Mouse (Mus musculus): Measurements from ENCODE around the gene March1.

The March1 gene

DNA sequence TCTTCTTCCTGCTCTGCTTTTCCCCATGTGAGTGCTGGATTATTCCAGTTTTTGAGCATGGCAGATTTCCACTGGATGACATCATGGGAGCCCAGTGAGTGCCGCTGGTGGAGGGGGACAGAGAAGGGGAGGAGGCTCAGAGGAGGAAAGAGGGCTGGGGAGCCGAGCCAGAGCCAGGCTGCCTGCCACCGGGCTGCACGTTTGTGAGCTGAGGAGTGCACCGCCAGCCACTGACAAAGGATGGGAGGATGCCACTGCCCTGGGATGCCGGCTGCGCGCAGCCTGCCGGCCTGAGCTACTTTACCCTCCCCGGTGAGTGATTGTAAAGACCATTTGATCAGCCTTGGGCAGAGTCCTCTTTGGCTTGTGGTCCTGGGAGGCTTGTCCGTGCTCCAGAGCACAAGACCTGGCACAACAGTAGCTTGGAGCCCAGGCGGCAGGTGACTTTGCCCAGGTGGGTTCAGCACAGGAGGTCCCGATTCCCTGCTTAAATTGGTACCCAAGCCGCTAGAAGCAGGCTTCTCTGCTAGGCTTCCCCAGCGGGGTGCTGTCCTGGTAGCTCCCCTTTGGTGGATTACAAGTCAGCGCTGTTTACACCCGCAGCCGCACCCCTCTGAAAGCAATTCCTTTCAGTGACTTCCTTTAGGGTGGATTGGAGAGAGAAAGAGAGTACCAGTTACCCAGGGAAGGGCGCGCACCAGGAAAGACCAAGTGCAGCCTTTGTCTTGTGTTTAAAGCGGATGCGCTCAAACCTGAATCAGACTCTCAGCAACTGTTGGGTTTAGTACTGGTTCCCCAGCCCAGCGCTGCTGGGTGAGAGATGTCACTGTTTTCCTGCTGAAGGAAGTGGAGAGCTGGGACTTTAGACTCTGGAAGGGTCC is at the start of gene March1:
TSS of gene March1 (plus strand) at position 30 of the 881 bp plus-strand sequence.
- DNase-seq, result peak; percentile 71

DNA sequence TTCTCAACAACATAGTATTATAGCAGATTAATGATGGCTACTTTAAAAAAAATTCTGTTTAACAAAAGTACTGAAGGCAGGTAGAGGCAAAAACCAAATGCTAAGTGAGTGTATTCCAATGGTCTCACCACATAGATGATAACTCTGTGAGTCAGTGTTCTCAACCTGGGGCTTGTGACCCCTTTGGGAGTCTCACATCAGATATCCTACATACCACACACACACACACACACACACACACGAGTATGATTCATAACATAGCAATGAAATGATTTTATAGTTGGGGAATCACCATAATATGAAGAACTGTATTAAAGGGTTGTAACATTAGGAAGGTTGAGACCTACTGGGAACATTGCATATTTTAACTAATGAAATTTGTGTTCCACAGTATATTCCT is 30.8 kb upstream of the March1 start:
- DNase-seq, result no peak

DNA sequence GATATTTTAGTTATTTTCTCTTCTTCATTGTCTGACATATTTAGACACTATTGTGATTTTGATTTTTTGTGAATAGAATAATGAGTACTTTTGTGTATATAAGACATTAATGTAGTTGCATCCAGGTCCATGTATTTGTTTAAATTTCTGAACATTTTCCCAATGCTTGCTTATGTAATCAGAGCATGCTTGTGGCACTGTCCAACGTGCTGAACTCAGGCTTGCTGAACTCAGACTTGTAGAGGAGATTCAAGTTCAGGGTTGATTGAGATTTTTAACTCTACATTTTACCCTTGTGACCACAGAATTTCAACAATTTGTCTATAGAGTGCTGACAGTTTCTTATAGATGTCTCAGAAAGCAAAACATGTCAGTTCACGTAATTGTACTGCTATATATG is 14.5 kb upstream of the March1 start:
- no peak for DNase-seq

DNA sequence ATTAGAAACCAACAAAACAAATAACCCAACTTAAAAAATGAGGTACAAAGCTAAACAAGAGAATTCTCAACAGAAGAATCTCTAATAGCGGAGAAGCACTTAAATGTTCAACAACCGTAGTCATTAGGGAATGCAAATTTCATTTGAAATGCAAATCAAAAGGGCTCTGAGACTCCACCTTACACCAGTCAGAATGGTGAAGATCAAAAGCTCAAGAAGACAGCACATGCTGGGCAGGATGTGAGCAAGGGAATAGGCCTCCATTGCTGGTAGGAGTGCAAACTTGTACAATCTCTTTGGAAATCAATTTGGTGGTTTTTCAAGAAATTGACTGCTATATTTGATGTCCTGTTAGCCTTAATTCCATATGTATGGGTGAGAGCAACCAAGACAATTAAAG is 8.2 kb upstream of the March1 start:
- no peak for DNase-seq

DNA sequence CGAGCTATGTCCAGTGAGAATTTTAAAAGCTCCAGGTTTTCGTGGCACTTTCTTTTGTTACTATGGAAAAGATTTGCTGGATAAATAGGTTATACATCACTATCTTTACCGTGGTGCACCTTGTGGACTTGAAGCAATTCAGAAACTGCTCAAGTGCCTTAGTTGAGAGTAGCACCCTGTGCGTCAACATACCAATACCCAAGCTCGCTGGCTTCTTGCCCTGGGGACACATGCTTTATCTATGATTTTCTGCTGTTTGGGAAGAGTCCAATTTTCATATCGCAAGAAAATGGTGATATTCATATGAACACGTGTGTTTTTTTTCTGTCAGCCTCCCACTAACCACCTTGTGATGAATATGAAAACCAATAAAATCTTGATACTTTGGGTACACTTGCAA is 1.3 kb downstream of the March1 start:
- peak; percentile 15 for DNase-seq

DNA sequence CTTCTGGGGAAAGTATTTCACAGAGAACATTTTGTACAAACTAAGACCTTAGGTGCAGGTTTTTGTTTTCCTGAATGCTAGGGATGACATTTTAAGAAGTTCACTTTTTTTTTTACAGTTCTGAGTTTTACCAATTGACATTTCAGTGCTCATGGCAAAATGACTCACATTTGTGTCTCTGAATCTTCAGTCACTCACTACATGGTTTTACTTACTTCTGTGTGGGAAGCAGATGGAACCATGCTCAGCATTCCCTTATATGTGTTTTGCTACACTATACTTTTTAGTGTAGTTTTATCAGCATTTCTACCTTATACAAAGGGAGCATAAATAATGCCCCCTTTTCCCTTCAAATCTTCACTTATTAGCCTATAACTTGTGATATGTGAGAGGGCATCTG is 27.2 kb downstream of the March1 start:
- no peak for DNase-seq

DNA sequence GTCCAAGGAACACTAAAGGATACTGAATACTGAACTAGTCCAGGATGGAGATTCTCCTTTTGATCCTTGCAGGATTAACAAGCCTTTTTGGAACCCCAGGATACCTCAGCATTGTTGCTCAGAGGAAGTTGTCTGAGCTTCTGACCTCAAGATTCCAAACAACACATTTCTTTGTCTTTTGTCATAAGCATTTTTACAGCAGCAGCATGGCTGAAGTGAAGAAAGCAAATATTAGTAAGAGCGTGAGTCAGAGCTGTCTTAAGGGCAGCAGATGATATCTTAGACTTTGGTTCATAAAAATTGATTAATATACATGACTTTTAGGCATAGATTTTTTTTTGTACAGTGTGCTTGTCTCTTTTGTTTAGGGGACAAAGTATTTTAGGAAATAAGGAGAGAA is 27.8 kb downstream of the March1 start:
- no peak for DNase-seq

DNA sequence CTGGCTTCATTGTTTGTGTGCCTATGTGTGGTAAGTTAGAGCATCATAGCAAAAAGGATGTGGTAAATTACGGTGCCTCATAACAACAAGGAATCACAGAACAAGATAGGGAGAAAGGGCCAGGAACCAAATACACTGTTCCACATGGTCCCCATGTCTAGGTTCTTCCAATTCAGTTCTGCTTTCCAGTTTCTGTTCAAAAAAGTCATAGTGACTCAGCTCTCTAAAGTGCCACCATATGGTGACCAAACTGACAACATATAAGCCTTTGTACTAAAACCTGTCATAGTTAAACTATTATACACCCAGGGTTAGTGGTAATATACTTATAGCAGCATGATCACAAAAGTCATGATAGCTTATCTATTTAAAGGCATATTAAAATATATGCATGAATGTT is 28.2 kb downstream of the March1 start:
- DNase-seq, result no peak

DNA sequence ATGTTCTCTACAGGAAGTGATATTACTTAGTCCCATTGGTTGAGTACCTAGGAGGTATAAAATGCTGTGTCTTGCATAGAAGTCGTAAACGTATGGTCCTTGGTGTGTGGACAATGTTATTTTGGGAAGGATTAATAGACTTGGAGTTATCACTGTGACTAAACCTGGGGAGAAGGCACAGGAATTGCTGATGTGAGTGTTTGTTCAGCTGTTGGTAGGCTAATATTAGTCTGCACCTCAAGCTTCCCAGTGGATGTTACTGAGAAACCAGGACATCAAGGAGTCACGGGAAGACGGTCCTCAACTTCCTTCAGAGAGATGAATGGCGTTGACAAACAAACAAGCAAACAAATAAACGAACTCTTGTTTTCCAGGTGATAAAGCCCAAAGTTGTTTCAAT is 38.2 kb downstream of the March1 start:
- DNase-seq, result no peak

DNA sequence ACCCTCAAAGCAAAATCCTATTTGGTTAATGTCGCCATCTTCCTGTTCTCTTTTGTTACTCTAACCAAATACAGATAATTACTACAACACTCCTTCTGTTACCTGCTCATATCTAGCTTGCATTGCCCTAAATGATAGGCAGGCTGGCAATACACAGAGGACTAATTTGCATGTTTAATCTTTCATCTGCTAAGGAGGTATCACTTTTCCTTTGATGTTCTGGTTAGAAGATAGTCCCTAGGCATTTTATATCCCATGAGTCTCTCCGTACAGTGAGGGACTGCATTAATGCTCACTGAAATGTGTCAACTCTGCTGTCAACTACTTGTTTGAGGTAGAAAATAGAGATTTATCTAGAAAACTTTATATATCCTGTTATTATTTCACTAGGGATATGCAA is 44.2 kb downstream of the March1 start:
- no peak for DNase-seq

DNA sequence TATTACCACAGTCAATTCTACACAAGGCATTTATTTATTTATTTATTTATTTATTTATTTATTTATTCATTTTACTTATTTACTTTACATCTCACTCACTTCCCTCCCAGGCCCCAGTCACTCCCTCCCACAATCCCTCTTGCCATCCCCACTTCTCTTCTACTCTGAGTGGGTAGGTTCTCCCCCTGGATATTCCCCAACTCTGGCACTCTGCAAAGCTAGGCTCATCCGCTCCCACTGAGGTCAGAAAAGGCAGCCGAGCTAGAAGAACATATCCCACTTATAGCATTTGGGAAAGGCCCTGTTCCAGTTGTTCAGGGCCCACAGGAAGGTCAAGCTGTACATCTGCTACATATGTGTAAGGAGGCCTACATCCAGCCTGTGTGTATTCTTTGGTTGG is 48.1 kb downstream of the March1 start:
- DNase-seq, result no peak

DNA sequence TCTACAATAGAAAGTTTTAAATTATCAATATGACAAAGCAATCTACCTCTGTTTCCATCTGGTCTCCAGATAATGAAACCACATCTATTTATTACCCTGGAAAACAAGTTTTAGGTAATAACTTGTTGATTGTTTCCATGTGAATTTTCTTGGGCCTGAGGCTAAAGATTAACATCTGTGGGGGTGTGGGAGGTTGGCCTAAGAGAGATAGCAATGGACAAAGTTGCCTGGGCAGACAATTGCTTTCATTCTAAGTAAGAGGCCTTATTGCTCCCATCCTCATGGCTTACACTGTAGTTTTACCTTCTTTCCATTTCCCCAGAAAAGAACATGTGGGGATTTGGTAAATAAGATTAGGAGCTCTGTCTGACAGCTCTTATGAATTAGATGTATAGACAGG is 125.4 kb downstream of the March1 start:
- DNase-seq, result no peak

DNA sequence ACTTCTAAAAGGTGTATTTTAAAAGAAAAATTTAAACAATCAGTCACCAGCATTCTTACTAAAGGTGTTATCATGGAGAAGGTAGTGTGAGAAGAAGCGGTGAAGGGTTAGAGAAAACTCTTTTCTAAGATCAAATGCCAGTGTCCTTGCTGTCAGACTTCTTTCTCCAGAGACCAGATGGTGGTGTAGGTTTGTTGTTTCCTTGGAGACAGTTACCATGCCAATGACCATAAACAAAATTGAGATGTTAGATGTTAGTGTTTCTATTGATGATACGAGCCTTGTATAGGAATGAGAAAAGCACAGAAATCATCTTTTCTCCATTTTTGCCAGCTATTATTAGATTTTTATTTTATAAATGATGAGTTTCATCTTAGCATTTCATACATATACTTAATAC is 158.1 kb downstream of the March1 start:
- DNase-seq, result no peak

DNA sequence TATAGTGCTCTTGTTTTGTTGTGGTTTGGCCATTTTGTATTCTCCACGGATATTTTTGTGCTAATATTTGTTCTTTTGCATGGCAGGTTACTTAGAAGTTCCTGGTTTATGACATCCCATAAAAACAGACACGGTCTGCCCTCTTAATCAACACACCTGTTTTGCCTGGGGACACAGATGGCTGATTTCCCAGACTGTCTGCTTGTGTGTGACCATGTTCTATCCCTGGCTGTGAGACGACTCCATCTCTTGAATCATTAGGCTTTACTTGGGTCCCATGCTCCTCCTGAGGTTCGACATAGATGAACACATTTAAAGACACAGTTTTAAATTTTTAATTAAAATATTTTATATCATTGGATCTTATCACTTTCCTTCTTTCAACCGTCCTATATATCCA is 163.5 kb downstream of the March1 start:
- DNase-seq, result no peak

DNA sequence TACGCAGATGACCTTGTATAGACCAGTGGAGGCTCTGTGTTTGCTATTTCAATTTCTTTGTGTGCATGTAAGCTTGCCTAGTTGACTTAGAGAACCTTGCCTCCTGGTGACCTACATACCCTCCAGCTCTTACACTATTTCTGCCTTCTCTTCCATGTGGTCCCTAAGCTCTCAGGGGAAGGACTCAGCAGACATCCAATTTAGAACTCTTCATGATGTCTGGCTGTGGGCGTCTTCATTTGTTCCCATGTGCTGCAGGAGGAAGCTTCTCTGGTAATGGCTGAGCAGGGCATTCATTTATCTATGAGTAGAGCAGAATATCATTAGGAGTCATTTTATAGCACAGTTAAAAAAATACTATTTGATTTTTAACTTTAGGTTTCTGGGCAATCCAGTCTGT is 195.3 kb downstream of the March1 start:
- DNase-seq, result no peak

DNA sequence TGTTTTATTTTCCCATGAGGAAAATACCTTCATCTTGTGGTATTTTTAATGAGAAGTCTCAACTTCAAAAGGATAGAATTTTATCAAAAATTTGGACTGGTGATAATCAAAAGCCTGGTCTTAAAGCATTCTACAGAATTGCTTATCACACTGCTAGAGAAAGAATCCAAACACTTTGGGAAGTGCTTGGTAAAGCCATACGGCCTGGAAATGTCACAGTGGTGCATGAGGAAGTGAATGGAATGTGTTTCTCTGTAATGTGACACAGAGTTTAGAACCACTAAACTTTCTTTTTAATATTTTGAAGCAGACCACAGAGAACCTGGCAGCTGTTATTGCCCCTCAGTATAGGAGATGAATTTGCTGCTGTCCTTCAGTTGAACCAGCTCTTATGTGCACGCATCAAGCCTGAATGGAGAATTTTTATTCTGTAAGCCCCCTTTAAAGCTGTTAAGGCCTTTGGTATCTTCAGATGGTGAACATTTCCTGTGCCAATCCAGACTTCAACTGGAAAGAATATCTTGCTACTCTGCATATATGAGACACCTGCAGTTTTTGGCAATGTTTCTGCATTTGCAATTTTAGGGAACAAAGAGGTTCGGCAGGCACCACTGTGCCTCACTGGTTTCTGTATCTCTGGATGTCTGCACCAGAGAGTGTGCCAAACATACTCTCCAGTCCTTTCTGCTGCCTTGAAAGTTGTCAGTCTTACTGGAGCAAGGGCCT is 304.8 kb downstream of the March1 start:
- DNase-seq, result no peak

DNA sequence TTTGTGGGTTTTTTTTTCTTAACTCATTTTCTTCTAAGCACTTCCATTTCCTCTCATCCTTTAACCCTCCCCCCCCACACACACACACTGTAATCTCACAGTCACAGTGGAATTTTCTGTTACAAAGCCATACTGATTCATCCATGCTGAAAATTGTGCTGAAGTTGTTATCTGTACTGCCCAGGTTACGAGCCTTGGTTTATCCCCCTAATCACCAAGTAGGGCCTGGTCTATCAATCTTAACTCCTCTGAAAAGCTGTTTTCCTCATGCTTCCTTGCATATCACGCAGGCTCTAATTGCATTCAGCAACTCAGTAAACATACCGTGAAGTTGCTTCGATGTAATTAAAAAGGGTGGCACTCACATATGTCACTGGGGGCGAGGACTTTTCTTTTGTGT is 339.2 kb downstream of the March1 start:
- DNase-seq, result no peak

DNA sequence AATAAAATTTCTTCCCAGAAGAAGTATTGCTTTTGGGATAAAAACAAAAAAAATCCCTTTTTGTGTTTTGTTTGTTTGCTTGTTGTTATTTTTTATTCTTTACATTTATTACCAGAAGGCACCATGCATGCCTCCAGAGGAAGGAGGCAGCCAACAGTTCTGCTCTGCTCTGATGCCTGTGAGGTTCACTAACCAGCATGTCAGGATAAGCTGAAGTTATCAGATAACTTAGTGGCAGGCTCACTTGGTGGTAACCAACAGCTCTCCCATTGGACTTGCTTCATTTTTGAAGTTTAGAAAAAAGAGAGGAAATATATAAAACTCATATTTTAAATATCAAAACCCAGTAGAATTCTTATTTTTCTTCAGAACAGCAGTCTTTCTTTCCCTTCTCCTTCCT is 339.8 kb downstream of the March1 start:
- DNase-seq, result no peak

DNA sequence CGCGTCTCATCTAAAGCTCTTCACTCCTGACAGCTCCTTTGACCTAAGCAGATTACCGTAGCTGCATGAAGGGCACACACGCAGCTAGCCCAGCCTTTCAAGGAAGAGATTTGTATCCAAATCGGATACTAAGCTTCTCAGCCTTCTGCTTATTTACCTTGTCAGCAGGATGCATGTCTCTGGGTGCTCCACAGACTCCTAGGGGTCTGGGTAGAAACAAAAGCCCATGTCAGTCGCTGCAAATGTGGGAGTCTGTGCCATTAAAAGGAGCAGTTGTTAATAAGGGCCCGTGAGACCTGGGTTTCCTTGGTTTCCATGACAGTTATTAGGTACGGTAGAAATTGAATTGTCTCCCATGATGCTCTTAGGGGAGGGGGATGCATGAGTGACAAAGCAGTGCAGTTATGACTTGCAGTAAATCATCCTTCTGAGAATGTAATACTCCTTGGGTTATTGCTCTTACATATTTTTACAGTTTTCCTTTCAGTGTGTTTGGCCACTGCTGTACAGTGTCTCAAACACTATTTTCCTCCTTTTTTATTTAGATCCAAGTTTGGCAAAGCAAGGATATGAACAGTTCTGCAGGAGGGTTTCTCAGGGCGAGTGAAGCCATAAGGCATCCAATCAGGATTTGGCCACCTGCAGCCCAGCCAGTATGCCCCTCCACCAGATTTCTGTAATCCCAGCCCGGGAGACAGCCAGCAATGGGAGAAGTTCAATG is 349.0 kb downstream of the March1 start:
- DNase-seq, result no peak

DNA sequence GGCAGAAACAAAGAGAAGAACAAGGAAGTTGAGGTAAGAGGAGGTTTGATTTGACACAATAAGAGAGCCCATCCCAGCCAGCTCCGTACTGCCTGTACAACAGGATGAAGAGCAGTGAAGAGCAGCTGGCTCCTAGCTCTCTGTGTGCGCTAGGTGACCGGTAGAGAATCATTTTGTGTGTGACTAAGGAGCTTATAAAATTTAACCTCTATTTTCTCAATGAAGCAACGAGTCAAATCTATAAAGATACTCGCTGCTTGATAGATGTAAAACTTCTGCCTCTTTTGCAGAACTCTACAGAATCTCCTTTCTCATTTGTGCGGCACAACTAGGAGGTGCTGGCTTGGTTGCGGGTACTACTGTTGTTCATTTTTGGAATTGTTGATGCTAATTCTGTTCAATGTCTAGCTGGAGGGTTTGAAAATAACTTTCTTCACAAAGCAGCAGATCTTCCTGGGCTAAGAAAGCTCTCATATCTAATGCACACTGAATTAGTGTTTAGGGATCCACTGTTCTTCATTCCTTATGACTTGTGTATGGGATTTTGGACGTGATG is 349.6 kb downstream of the March1 start:
- no peak for DNase-seq

DNA sequence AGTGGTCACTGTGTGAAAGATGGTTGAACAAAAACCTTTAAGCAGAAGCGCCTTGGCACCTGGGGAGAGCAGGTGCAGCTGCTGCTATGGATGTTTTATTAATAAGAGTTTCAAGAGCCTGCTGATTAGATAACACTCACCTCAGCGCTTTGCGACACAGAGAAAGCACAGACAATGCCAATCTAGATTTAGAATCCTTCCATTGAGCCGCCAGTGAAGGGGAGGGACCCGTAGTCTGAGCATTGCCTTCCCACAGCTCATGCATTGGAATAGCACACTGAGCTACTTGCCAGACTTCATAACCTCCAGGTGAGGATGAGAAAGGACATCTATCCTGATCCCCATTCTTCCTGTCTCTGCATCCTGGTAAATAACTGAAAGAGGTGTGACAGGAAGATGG is 359.2 kb downstream of the March1 start:
- DNase-seq, result no peak

DNA sequence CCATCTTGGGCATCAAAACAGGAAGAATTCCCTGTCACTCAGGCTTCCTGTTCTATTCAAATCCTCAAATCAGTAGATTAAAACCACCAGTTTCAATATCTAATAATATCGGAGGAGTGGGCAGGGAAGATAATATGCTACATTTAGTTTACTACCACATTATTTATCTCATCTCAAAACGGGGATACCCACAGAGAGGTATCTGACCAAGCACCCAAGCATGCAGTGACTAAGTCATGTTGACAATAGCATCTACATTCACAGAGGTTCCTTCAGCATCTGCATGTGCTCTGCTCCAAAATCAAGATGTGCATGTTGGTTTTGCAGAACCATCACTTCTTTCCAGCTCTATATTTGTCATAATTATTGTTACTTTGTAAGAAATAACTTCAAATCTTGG is 364.3 kb downstream of the March1 start:
- DNase-seq, result no peak

DNA sequence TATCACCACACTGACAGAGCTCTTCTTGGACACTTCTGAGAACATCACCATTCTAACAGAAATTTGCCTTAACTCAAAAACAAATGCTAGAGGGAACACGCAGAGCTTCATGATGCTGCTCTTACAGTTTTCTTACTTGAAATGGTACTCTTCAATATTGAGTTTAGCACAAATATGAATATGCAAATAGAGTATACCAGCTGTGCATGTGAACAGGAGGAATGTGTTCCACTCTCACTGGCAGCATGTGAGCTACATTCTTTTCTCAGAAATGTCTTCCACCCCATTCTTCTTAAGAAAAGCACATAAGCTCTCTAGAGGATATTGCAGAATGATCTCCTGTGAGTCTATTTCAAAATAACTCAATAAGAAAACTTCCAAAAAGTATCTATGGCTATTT is 370.0 kb downstream of the March1 start:
- DNase-seq, result no peak

DNA sequence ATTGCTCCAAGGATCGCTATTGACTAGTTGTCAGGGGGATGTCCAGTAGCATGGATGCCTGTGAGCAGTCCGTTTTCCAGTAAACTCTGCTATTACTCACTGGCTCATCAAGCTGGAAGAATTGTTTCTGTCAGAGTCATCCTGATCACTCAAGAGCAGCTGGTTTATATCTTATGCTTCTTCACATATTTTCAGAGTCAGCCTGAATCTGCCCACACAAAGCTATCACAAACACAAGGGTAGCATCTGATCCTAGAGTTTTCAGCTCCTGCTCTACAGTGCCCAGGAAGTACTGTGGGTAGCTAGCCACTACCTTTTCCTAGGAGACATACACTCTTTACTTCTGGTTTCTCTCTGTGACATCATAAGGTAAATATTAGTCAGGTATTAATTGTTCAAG is 405.1 kb downstream of the March1 start:
- DNase-seq, result no peak

Measured in right cerebral cortex, postnatal 14 days (tissue).